Mouse (Mus musculus) cerebellum, adult 2 months (tissue): ENCODE measurements at regions not wholly inside any gene's neighbourhood (a gene's known extent, or its start where the extent isn't known, plus 50 kb on each side); places are given as distances from the start of the nearest gene placed in this dataset.

ENCODE experiments used
- CTCF ChIP-seq: fragments of 200-500 bp; IDR thresholded peaks from 2 replicates; pipeline ENCODE4 v1.5.1; 2011; ENCODE audit warnings: low read depth, mild to moderate bottlenecking, control low read depth, low read length, moderate library complexity, borderline replicate concordance; ENCODE audit not compliant: insufficient read depth
- POLR2A ChIP-seq: fragments of 200-500 bp; IDR thresholded peaks from 2 replicates; pipeline ENCODE4 v1.6.1; 2011; ENCODE audit warnings: low read length, control low read depth, borderline replicate concordance; ENCODE audit not compliant: insufficient read depth

GRCm38 (mm10) chr3:123952121-123952520 is 261.5 kb upstream of the Ndst3 start:
- no peak for TF ChIP-seq CTCF
- TF ChIP-seq POLR2A = no peak
